Mouse (Mus musculus): ENCODE results near the gene Zdhhc21. TPM values are rescaled to one million over a fixed set of nuclear protein-coding genes. Genes with fewer than 3 reads are reported as not detected.

The Zdhhc21 gene
- 12.7 and 16.9 TPM in 2 replicates for polyA plus RNA-seq (2014; fragmentation: Nextera tagmentation; extraction: Ambion mirVana)

DNA sequence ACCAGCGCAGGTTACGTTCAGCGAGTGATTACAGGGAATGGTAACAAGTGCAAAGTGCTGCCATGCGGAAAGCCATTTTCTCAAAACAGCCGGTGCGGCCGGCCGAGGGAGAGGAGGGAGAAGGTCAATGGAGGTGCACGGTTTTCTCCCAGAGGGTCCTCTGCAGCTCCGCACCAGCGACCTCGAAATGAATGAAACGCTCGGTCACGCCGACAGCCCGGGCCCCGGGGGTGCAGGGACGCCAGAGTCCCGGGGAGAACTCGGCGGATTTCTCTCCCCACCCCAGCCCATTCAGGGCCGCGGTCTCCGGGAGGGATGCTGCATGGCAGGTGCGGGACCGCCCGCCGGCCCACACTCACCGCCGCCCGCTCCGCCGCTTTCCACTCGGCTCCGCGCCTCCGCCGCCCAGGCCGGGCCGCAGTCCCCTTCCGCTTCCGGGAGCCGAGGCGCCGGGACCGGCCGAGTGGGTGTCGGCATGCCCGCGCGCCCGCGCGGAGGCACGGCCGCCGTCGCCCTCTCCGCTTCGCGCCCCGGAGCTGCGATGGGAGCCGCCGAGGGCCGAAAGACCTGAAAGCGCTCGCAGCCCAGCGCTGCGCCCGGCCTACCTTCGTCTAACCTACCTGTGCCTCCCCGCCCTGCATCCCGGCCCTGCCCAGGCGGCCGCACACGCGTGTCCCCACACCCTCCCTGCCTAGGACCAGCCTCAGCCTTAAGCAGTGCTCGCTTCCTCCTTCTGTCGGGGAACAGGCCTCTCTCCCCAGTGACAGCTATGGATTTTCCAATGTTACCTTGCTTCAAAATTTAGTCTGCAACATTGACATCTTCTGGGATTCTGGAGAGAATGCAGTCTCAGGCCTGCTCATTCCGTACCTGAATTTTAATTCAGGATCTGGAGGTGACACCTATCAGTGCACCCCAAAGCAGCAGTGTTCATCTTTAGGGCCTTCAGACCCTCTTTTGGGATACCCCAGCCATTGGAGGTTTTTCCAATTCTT, at the start of gene Zdhhc21:
TSS of gene Zdhhc21 (minus strand) at position 828 of the 995 bp plus-strand sequence.
- Histone ChIP-seq H3K27me3 (ENCODE audit: control insufficient read depth, insufficient read depth, low read length) (no peaks in the 10 kb centered on the region), H3K4me2 (replicated peaks; ENCODE audit: low read depth, low read length) (peak within 1 kb of the TSS; percentile 87), H3K4me1 (replicated peaks; ENCODE audit: control insufficient read depth, insufficient read depth, low read length) (no peaks in the 10 kb centered on the region; the same call in 1 of the 2 replicates), H3K4me3 (ENCODE audit: low read depth, low read length) (peak within 1 kb of the TSS; percentile 85), H3K9ac (ENCODE audit: low read depth, low read length) (peak within 1 kb of the TSS; percentile 92), H3K27ac (ENCODE audit: low read depth, low read length) (peak within 1 kb of the TSS; percentile 85), H3K9me3 (ENCODE audit: control insufficient read depth, low read length) (no peaks in the 10 kb centered on the region), H3K36me3 (ENCODE audit: control insufficient read depth, insufficient read depth, low read length) (no peaks in the 10 kb centered on the region)
- 1% methylated on average over 63 of the region's 82 CpGs for WGBS
- peak; percentile 92 for ATAC-seq (ENCODE audit: low FRiP score)
- peak; percentile 81 for DNase-seq (ENCODE audit: low spot score)

DNA sequence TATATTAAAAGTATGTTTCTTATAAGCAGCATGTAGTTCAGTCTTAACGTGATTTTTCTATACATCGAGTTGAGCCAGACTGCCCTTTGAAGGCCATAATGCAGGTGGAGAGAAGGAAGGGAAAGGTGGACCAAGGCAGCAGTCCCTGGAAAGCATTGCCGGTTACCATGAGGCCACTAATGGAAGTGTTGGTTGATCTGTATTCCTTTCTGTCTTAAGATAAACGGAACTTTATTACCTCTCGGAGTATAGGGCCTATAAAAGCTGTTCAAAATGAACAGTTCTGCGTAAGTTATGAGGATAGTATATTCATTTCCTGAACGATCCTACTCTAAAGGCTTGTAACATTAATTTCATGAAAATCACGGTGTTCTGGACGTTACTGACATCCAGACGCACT, 35.5 kb upstream of the Zdhhc21 start:
- ATAC-seq (ENCODE audit: low FRiP score): no peak
- Histone ChIP-seq H3K27me3 (ENCODE audit: control insufficient read depth, insufficient read depth, low read length) (no peaks in the 10 kb centered on the region), H3K9ac (ENCODE audit: low read depth, low read length) (no peak overlapping the region), H3K36me3 (ENCODE audit: control insufficient read depth, insufficient read depth, low read length) (no peaks in the 10 kb centered on the region), H3K27ac (ENCODE audit: low read depth, low read length) (no peak overlapping the region), H3K4me3 (ENCODE audit: low read depth, low read length) (no peak overlapping the region), H3K4me2 (replicated peaks; ENCODE audit: low read depth, low read length) (no peak overlapping the region), H3K9me3 (ENCODE audit: control insufficient read depth, low read length) (no peaks in the 10 kb centered on the region), H3K4me1 (replicated peaks; ENCODE audit: control insufficient read depth, insufficient read depth, low read length) (no peaks in the 10 kb centered on the region)
- no peak for DNase-seq (ENCODE audit: low spot score)
- WGBS: 88% methylated on average over 10 of the region's 10 CpGs

DNA sequence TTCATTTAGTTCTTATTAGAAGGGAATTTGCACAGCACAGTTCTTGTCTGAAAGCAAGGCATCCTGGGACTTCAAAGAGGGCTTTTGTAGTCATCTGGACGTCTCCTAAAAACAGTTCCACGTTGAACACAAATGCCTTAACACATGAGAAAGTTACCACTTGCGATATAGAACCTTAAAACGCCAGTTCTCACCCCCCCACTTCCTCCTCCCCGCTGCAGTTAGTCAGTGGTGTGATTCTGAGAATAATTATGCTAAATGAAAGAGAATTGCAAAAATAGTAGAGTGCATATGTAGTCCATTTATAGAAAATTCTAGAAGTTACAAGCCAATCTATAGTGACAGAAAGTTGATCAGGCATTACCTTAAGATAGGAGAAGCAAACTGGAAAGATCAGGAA, 32.5 kb upstream of the Zdhhc21 start:
- H3K4me3 ChIP-seq (ENCODE audit: low read depth, low read length): no peak overlapping the region
- H3K36me3 ChIP-seq (ENCODE audit: control insufficient read depth, insufficient read depth, low read length): no peaks in the 10 kb centered on the region
- H3K9ac ChIP-seq (ENCODE audit: low read depth, low read length): no peak overlapping the region
- H3K4me2 ChIP-seq (replicated peaks; ENCODE audit: low read depth, low read length): no peak overlapping the region
- ATAC-seq (ENCODE audit: low FRiP score) (no peak), DNase-seq (ENCODE audit: low spot score) (no peak)
- no peaks in the 10 kb centered on the region for H3K4me1 ChIP-seq (replicated peaks; ENCODE audit: control insufficient read depth, insufficient read depth, low read length)
- H3K9me3 ChIP-seq (ENCODE audit: control insufficient read depth, low read length): no peaks in the 10 kb centered on the region
- no peak overlapping the region for H3K27ac ChIP-seq (ENCODE audit: low read depth, low read length)
- H3K27me3 ChIP-seq (ENCODE audit: control insufficient read depth, insufficient read depth, low read length): no peaks in the 10 kb centered on the region
- WGBS: 88% methylated on average over 5 of the region's 5 CpGs

DNA sequence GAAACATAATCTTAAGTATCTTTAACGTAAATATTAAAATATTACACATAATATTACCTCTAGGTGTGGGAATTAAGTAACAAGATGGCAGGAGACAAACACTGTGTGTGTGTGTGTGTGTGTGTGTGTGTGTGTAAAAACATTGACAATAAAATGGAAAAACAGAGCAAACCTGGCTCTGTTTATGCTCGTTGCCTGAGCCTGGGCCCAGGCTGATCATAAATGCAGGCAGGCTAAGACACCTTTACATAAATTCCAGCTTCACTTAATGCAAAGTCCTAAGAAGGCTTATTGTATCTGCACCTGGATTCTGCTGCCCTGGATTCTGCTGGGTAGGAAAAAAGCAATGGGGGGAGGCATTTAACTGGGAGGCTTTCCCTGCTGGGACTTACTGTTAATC, 31.8 kb upstream of the Zdhhc21 start:
- Histone ChIP-seq H3K27me3 (ENCODE audit: control insufficient read depth, insufficient read depth, low read length) (no peaks in the 10 kb centered on the region), H3K27ac (ENCODE audit: low read depth, low read length) (no peak overlapping the region)
- 85% methylated on average over 2 of the region's 2 CpGs for WGBS

DNA sequence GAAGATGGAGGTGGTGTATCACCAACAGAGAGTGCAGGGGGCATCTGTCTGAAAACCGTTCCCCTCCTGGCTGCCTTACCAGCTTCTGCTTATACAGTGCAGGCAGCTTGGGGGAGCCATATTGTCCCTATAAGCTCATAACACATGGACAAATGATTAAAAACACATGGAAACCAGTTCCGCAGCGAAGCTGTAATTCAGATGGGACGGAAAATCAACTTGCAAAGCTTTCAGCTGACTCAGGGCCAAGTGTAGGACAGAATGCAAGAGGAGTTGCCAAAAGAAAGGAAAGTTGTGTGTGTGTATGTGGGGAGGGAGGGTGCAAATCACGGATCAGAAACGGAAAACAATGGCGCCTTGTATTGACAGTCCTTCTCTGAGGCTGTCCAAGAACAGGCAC, 31.3 kb upstream of the Zdhhc21 start:
- ATAC-seq (ENCODE audit: low FRiP score) (no peak), DNase-seq (ENCODE audit: low spot score) (peak; percentile 34)
- Histone ChIP-seq H3K4me1 (replicated peaks; ENCODE audit: control insufficient read depth, insufficient read depth, low read length) (no peaks in the 10 kb centered on the region), H3K27me3 (ENCODE audit: control insufficient read depth, insufficient read depth, low read length) (no peaks in the 10 kb centered on the region), H3K4me3 (ENCODE audit: low read depth, low read length) (no peak overlapping the region), H3K9ac (ENCODE audit: low read depth, low read length) (no peak overlapping the region), H3K4me2 (replicated peaks; ENCODE audit: low read depth, low read length) (no peak overlapping the region), H3K36me3 (ENCODE audit: control insufficient read depth, insufficient read depth, low read length) (no peaks in the 10 kb centered on the region), H3K27ac (ENCODE audit: low read depth, low read length) (no peak overlapping the region), H3K9me3 (ENCODE audit: control insufficient read depth, low read length) (no peaks in the 10 kb centered on the region)
- WGBS: 67% methylated on average over 7 of the region's 7 CpGs

More for the DNA sequence above, 31.8 kb upstream of the Zdhhc21 start:
- no peaks in the 10 kb centered on the region for H3K36me3 ChIP-seq (ENCODE audit: control insufficient read depth, insufficient read depth, low read length)
- no peaks in the 10 kb centered on the region for H3K9me3 ChIP-seq (ENCODE audit: control insufficient read depth, low read length)
- H3K4me3 ChIP-seq (ENCODE audit: low read depth, low read length): no peak overlapping the region
- no peak overlapping the region for H3K4me2 ChIP-seq (replicated peaks; ENCODE audit: low read depth, low read length)
- no peak for ATAC-seq (ENCODE audit: low FRiP score)
- no peak overlapping the region for H3K9ac ChIP-seq (ENCODE audit: low read depth, low read length)
- no peak for DNase-seq (ENCODE audit: low spot score)
- no peaks in the 10 kb centered on the region for H3K4me1 ChIP-seq (replicated peaks; ENCODE audit: control insufficient read depth, insufficient read depth, low read length)

DNA sequence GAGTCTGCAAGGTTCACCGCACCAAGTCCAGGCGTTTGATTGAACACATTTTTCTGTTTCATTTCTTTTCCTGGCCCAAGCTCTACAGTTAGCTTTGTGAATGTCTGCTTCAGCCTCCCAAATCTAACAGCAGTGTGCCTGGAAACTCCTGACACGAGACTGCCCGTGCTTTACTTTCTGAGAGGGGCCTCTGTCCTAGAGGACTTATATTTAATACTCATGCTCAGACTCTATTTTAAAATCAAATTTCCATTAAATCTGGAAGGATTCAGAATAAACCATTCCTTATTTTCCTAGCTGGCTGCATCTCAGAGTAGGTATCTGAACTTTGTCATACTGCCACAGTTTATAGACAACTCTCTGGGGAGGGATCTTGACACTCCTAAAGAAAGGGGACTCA, 30.8 kb upstream of the Zdhhc21 start:
- no peak for ATAC-seq (ENCODE audit: low FRiP score)
- DNase-seq (ENCODE audit: low spot score): no peak
- Histone ChIP-seq H3K9me3 (ENCODE audit: control insufficient read depth, low read length) (no peaks in the 10 kb centered on the region), H3K4me2 (replicated peaks; ENCODE audit: low read depth, low read length) (no peak overlapping the region), H3K4me1 (replicated peaks; ENCODE audit: control insufficient read depth, insufficient read depth, low read length) (0 out of 2 replicates have a peak, but pooled peaks cover 2% of the 10 kb centered on the region), H3K9ac (ENCODE audit: low read depth, low read length) (no peak overlapping the region), H3K27me3 (ENCODE audit: control insufficient read depth, insufficient read depth, low read length) (no peaks in the 10 kb centered on the region), H3K36me3 (ENCODE audit: control insufficient read depth, insufficient read depth, low read length) (no peaks in the 10 kb centered on the region), H3K4me3 (ENCODE audit: low read depth, low read length) (no peak overlapping the region), H3K27ac (ENCODE audit: low read depth, low read length) (no peak overlapping the region)
- 79% methylated on average over 4 of the region's 4 CpGs for WGBS

DNA sequence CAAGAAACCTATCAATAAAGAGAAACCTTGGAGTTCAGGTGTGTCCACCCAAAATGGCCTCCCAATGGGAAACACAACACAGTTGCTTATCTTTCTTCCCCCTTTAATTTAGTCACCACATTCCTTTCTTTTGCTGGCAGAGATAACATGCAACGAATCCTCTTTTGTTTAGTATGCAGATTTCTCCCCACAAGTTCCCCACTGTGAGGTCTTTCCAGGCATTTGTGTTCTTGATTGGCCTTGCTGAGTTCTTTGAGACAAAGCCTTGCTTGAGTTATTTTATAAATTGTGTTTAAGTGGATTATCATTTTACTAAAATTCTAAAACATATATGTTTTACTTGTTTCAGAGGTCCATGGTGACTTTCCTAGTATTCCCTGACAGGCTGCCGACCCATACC, 26.4 kb upstream of the Zdhhc21 start:
- no peak for ATAC-seq (ENCODE audit: low FRiP score)
- Histone ChIP-seq H3K27ac (ENCODE audit: low read depth, low read length) (no peak overlapping the region), H3K9me3 (ENCODE audit: control insufficient read depth, low read length) (no peaks in the 10 kb centered on the region), H3K4me2 (replicated peaks; ENCODE audit: low read depth, low read length) (no peak overlapping the region), H3K27me3 (ENCODE audit: control insufficient read depth, insufficient read depth, low read length) (no peaks in the 10 kb centered on the region), H3K4me3 (ENCODE audit: low read depth, low read length) (no peak overlapping the region), H3K9ac (ENCODE audit: low read depth, low read length) (no peak overlapping the region), H3K4me1 (replicated peaks; ENCODE audit: control insufficient read depth, insufficient read depth, low read length) (0 out of 2 replicates have a peak, but pooled peaks cover 2% of the 10 kb centered on the region), H3K36me3 (ENCODE audit: control insufficient read depth, insufficient read depth, low read length) (no peaks in the 10 kb centered on the region)
- WGBS: 54% methylated on average over 2 of the region's 2 CpGs
- no peak for DNase-seq (ENCODE audit: low spot score)

DNA sequence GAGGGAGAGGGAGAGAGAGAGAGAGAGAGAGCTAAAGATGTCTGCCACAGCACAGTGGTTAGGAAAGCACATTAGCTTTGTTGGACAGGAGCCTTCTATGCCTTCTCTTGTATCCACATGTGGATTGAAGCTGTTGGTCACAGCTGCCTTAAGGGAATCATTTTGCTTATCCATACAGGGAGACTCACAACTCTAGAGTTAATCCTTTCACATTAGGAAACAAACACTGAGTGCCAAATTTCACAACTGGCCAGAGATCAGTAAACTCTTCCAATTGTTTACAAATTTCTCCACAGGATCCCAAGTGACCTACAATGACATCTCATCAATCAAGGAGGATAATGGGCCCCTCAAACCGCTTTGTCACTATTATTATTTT, 25.8 kb upstream of the Zdhhc21 start:
- Histone ChIP-seq H3K4me1 (replicated peaks; ENCODE audit: control insufficient read depth, insufficient read depth, low read length) (0 out of 2 replicates have a peak, but pooled peaks cover 2% of the 10 kb centered on the region), H3K27ac (ENCODE audit: low read depth, low read length) (no peak overlapping the region), H3K27me3 (ENCODE audit: control insufficient read depth, insufficient read depth, low read length) (no peaks in the 10 kb centered on the region), H3K36me3 (ENCODE audit: control insufficient read depth, insufficient read depth, low read length) (no peaks in the 10 kb centered on the region), H3K9me3 (ENCODE audit: control insufficient read depth, low read length) (no peaks in the 10 kb centered on the region), H3K9ac (ENCODE audit: low read depth, low read length) (no peak overlapping the region), H3K4me2 (replicated peaks; ENCODE audit: low read depth, low read length) (no peak overlapping the region), H3K4me3 (ENCODE audit: low read depth, low read length) (no peak overlapping the region)
- ATAC-seq (ENCODE audit: low FRiP score) (no peak), DNase-seq (ENCODE audit: low spot score) (no peak)
- WGBS: 17% methylated on average over 1 of the region's 1 CpGs

All from hindbrain, embryonic 11.5 days (tissue).